Mouse (Mus musculus) embryonic facial prominence, embryonic 11.5 days (tissue): ENCODE measurements around the gene Gripap1. TPM values are rescaled to one million over a fixed set of nuclear protein-coding genes. Genes with fewer than 3 reads are reported as not detected.

ENCODE experiments used
- ATAC-seq: fragments of 200-750 bp; cut with Nextera tagmentation; replicated peaks from 2 replicates; pipeline ENCODE4 v1.8.0; 2017; ENCODE audit warnings: low read depth; ENCODE audit not compliant: insufficient number of reproducible peaks, low FRiP score, low TSS enrichment
- DNase-seq: peaks from one replicate; pipeline ENCODE4 v3.0.0-alpha.2; 2015; ENCODE audit warnings: low spot score
- H3K27ac ChIP-seq: fragments of 300-500 bp; sonication (generic); replicated peaks from 2 replicates; pipeline ENCODE4 v1.5.1; 2014; ENCODE audit warnings: mild to moderate bottlenecking, low read depth, low read length, control low read depth
- H3K27me3 ChIP-seq: fragments of 300-500 bp; sonication (generic); 2 replicates; pipeline ENCODE4 v1.6.1; 2014; ENCODE audit warnings: mild to moderate bottlenecking, low read length, moderate library complexity, mixed read lengths; ENCODE audit not compliant: control insufficient read depth, insufficient read depth
- H3K36me3 ChIP-seq: fragments of 300-500 bp; sonication (generic); replicated peaks from 2 replicates; pipeline ENCODE4 v1.6.1; 2014; ENCODE audit warnings: low read depth, mild to moderate bottlenecking, low read length, moderate library complexity, mixed read lengths; ENCODE audit not compliant: control insufficient read depth, insufficient read depth
- H3K4me1 ChIP-seq: fragments of 300-500 bp; sonication (generic); 2 replicates; pipeline ENCODE4 v1.6.1; 2014; ENCODE audit warnings: low read length, mixed read lengths; ENCODE audit not compliant: control insufficient read depth, insufficient read depth
- H3K4me2 ChIP-seq: fragments of 300-500 bp; sonication (generic); 2 replicates; pipeline ENCODE4 v1.6.1; 2014; ENCODE audit warnings: low read depth, mild to moderate bottlenecking, control low read depth, low read length, moderate library complexity
- H3K4me3 ChIP-seq: fragments of 300-500 bp; sonication (generic); 2 replicates; pipeline ENCODE4 v1.5.1; 2014; ENCODE audit warnings: low read depth, low read length, control low read depth
- H3K9ac ChIP-seq: fragments of 300-500 bp; sonication (generic); replicated peaks from 2 replicates; pipeline ENCODE4 v1.6.1; 2014; ENCODE audit warnings: mild to moderate bottlenecking, control low read depth, low read length
- H3K9me3 ChIP-seq: fragments of 300-500 bp; sonication (generic); replicated peaks from 2 replicates; pipeline ENCODE4 v1.6.1; 2016; ENCODE audit warnings: mild to moderate bottlenecking, low read length, inconsistent platforms, mixed read lengths; ENCODE audit not compliant: control insufficient read depth
- WGBS: fragments of 180-500 bp; shearing (Covaris S2); extraction: QIAGEN DNeasy Blood & Tissue Kit; methylation state at CpG from one replicate; pipeline ENCODE4 v1.1.7; 2014; 5-methylcytosine and 5-hydroxymethylcytosine counted together
- polyA plus RNA-seq: library from polyadenylated mRNA; unstranded; fragments of >200 nt; fragmentation: Nextera tagmentation; extraction: Ambion mirVana; gene quantifications from 2 replicates; pipeline ENCODE4 v1.2.1, GENCODE M21; 2014

Gene Gripap1
- polyA plus RNA-seq, 1 experiment from 2014 or later = 35.9 TPM

DNA sequence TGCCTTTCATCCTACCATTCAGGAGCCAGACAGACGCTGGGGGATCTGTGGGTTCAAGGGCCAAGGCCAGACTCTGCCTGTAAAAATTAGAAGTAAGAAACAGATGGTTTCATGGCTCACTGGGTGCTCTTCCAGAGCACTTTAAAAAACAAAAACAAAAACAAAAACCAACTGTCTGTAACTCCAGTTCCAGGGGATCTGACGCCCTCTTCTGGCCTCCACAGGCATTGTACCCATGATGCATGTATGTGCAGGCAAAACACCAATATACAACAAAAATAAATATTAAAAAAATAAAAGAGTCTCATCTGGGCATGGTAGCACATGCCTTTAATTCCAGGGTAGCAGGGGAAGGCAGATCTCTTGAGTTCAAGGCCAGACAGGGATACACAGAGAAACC is 16.8 kb upstream of the Gripap1 start:
- no peaks in the 10 kb centered on the region for H3K27me3 ChIP-seq
- no peaks in the 10 kb centered on the region for H3K9me3 ChIP-seq
- H3K36me3 ChIP-seq = no peaks in the 10 kb centered on the region; the same call in 1 of the 2 replicates
- no peaks in the 10 kb centered on the region for H3K4me1 ChIP-seq
- WGBS = 60% methylated on average over 2 of the region's 2 CpGs
- H3K27ac ChIP-seq = no peak overlapping the region
- H3K9ac ChIP-seq = no peak overlapping the region
- H3K4me3 ChIP-seq = no peak overlapping the region
- DNase-seq = no peak
- ATAC-seq = no peak
- no peak overlapping the region for H3K4me2 ChIP-seq

GRCm38 (mm10) chrX:7775501-7776205 is 13.9 kb upstream of the Gripap1 start:
- Histone ChIP-seq H3K9ac (no peak overlapping the region), H3K9me3 (no peaks in the 10 kb centered on the region), H3K4me3 (no peak overlapping the region), H3K4me2 (no peak overlapping the region), H3K36me3 (no peaks in the 10 kb centered on the region), H3K4me1 (no peaks in the 10 kb centered on the region), H3K27ac (no peak overlapping the region), H3K27me3 (no peaks in the 10 kb centered on the region)
- DNase-seq (no peak), ATAC-seq (no peak)
- WGBS = 75% methylated on average over 9 of the region's 9 CpGs

DNA sequence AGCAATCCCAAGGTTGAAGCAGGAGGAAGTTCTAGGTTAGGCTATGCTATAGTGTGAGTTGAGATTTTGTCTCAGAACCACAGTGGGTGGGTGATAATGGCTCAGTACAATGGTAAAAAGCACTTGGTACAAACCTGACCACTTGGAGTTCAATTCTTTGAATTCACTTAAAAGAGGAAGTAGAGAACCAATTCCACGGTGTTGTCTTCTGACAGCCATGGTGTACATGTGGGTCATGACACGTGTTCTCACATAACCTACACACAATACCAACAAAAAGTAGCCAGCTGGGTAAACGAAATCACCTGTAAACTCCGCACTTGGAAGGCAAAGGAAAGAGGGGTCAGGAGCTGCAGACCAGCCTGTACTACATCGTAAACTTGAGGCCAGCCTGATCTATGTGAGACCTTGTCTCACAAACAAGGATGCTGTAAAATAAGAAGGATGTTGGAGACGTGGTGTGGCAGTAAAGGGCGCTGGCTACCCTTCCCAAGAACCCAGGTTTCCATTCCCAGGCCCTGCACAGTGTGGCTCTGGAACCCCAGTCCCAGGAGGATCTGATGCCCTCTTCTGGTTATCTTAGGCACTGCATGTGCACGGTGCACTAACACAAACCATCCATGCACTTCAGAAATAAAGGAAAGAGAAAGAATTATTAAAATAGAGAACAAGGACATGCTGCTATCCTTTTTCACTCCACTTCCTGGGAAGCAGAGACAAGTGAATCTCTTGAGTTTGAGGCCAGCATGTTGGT is 13.1 kb upstream of the Gripap1 start:
- WGBS = 48% methylated on average over 8 of the region's 8 CpGs
- peak; percentile 63 for DNase-seq
- Histone ChIP-seq H3K27ac (no peak overlapping the region), H3K9me3 (no peaks in the 10 kb centered on the region), H3K4me1 (no peaks in the 10 kb centered on the region), H3K9ac (no peak overlapping the region), H3K27me3 (no peaks in the 10 kb centered on the region), H3K4me2 (no peak overlapping the region), H3K36me3 (no peaks in the 10 kb centered on the region), H3K4me3 (no peak overlapping the region)
- ATAC-seq = peak; percentile 83; the same call in 1 of the 2 replicates

DNA sequence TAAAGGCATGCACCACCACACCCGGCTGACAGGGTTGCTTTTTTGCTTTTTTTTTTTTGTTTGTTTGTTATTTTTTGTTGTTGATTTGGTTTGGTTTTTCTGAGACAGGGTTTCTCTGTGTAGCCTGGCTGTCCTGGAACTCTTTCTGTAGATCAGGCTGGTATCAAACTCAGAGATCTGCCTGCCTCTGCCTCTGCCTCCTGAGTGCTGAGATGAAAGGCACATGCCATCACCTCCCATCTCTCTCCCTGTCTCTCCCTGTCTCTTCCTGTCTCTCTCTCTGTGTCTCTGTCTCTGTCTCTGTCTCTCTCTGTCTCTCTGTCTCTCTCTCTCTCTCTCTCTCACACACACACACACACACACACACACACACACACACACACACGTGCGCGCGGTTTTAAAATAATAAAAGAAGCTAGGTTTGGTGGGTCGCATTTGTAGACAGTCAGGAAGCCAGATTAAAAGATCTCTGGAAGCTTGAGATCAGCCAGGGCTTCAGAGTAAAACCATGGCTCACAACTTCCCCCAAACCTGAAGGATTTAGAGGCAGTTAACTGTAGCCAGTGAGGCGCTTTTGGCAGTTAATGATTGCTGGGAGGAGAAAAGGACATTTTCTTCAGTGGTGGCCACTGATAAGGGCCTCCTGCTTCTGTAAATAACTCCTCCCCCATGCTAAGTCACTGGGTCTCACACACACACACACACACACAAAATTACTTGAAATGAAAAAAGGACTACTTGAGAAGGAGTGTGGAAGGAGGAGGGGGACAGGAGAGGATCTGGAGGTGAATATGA is 10.9 kb upstream of the Gripap1 start:
- Histone ChIP-seq H3K36me3 (no peaks in the 10 kb centered on the region), H3K4me1 (no peaks in the 10 kb centered on the region), H3K27me3 (no peaks in the 10 kb centered on the region), H3K4me3 (no peak overlapping the region), H3K9ac (no peak overlapping the region), H3K27ac (no peak overlapping the region), H3K9me3 (no peaks in the 10 kb centered on the region), H3K4me2 (no peak overlapping the region)
- DNase-seq = no peak
- 75% methylated on average over 7 of the region's 7 CpGs for WGBS
- no peak for ATAC-seq

DNA sequence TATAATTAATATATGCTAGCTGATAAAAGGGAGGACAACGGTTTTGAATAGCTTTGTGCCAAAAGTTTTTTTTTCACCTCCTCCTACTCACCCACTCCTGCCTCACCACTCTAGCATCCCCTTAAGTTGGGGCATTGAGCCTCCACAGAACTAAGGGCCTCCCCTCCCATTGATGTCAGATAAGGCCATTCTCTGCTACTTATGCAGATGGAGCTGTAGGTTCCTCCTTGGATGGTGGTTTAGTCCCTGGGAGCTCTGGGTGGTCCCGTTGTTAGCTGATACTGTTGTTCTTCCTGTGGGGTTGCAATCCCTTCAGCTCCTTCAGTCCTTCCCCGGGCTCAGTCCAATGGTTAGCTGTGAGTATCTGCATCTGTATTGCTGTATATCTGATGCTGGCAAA is 10.3 kb upstream of the Gripap1 start:
- H3K27ac ChIP-seq = no peak overlapping the region
- WGBS = 13% methylated on average over 3 of the region's 3 CpGs
- no peak overlapping the region for H3K4me3 ChIP-seq
- H3K27me3 ChIP-seq = no peaks in the 10 kb centered on the region
- DNase-seq (no peak), ATAC-seq (no peak)
- no peaks in the 10 kb centered on the region for H3K36me3 ChIP-seq
- no peaks in the 10 kb centered on the region for H3K4me1 ChIP-seq
- H3K9ac ChIP-seq = no peak overlapping the region
- H3K9me3 ChIP-seq = no peaks in the 10 kb centered on the region
- no peak overlapping the region for H3K4me2 ChIP-seq

DNA sequence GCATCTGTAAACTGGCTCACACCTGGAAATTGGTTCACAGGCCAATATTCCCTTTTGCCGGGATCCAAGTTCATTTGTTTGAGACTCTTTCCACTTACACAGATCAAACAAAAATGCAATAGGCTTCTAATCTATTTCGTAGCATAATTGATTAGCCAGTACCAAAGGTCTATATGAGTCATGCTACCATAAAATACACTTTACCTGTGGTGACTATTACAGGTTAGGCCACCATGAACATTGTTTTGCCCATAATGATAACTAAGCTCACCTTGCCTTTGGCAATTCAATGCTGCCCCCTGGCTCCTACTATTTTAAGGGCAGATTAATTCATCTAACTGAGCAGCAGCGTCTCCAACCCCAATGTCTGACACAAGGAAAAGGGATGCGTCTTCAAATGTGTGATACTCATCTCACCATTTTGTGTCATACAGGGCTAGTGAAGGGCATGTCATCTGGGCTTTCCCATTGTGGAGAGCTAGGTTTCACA is 6.9 kb upstream of the Gripap1 start:
- WGBS = 86% methylated on average over 4 of the region's 4 CpGs
- H3K4me3 ChIP-seq = no peak overlapping the region

DNA sequence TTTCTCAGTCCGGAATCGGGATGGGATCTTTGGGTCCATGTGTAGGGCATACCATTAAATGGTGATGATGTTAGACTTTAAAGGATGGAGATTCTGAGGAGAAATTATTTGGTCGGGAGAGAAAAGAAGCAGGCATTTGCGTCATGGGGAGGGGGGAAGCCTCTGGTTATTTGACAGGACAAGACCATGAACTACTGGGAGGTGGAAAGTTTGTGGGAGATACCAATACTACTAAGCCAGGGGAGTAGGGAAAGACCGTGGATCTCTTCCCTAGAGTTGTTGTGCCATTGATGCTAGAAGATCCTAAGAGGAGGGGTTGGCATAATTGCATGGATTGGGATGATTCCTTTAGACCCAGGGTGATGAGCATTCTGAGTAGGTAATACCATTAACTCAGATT is 744 bp downstream of the Gripap1 start:
- H3K4me1 ChIP-seq = no peaks in the 10 kb centered on the region
- 31% methylated on average over 5 of the region's 5 CpGs for WGBS
- H3K9ac ChIP-seq = peak overlapping the region; percentile 55
- H3K4me2 ChIP-seq = peak overlapping the region; percentile 54
- no peak for ATAC-seq
- H3K27me3 ChIP-seq = no peaks in the 10 kb centered on the region
- no peaks in the 10 kb centered on the region for H3K9me3 ChIP-seq
- no peak overlapping the region for H3K27ac ChIP-seq
- DNase-seq = no peak
- peak overlapping the region; percentile 49 for H3K4me3 ChIP-seq
- H3K36me3 ChIP-seq = no peaks in the 10 kb centered on the region

More for the DNA sequence above, 6.9 kb upstream of the Gripap1 start:
- no peaks in the 10 kb centered on the region for H3K9me3 ChIP-seq
- no peaks in the 10 kb centered on the region for H3K27me3 ChIP-seq
- H3K4me1 ChIP-seq = no peaks in the 10 kb centered on the region
- DNase-seq = no peak
- no peak for ATAC-seq
- H3K9ac ChIP-seq = no peak overlapping the region
- no peak overlapping the region for H3K4me2 ChIP-seq
- H3K27ac ChIP-seq = no peak overlapping the region
- no peaks in the 10 kb centered on the region for H3K36me3 ChIP-seq
